Mouse (Mus musculus): ENCODE measurements around the gene Cabp2. TPM values are rescaled to one million over a fixed set of nuclear protein-coding genes. Genes with fewer than 3 reads are reported as not detected.
"Not testable (repeated sequence)": the region's sequence is repeated elsewhere in the genome, so short reads cannot be mapped to it uniquely, and the experiment has no call there.

Gene Cabp2
- polyA plus RNA-seq, 1 experiment from 2014 or later = not detected

GRCm38 (mm10) chr19:4121896-4122295, 40.5 kb downstream of the Cabp2 start:
- not testable (repeated sequence) for H3K4me2 ChIP-seq; H3K27me3 ChIP-seq; H3K9me3 ChIP-seq; ATAC-seq (ENCODE audit: insufficient number of reproducible peaks, low FRiP score, low TSS enrichment, low read depth); H3K9ac ChIP-seq; H3K27ac ChIP-seq
- peaks cover 12% of the 10 kb centered on the region for H3K36me3 ChIP-seq
- 59% methylated on average over 6 of the region's 6 CpGs for WGBS
- peaks cover 17% of the 10 kb centered on the region for H3K4me1 ChIP-seq
- H3K4me3 ChIP-seq = peak overlapping the region; percentile 46; the same call in 1 of the 2 replicates

GRCm38 (mm10) chr19:4122411-4123370, 41.3 kb downstream of the Cabp2 start:
- H3K9me3 ChIP-seq = no peaks in the 10 kb centered on the region
- no peak overlapping the region for H3K4me3 ChIP-seq
- WGBS = 84% methylated on average over 7 of the region's 7 CpGs
- H3K4me1 ChIP-seq = peaks cover 23% of the 10 kb centered on the region
- no peak overlapping the region for H3K9ac ChIP-seq
- H3K27me3 ChIP-seq = no peaks in the 10 kb centered on the region
- no peak overlapping the region for H3K27ac ChIP-seq
- H3K36me3 ChIP-seq = peaks cover 7% of the 10 kb centered on the region
- H3K4me2 ChIP-seq = no peak overlapping the region
- ATAC-seq (ENCODE audit: insufficient number of reproducible peaks, low FRiP score, low TSS enrichment, low read depth) = no peak

GRCm38 (mm10) chr19:4124432-4124831, 43.1 kb downstream of the Cabp2 start:
- 0 out of 2 replicates have a peak overlapping the region, but pooled peaks have one; percentile 73 for H3K27ac ChIP-seq
- WGBS = 75% methylated on average over 4 of the region's 4 CpGs
- no peaks in the 10 kb centered on the region for H3K9me3 ChIP-seq
- H3K27me3 ChIP-seq = no peaks in the 10 kb centered on the region
- H3K4me1 ChIP-seq = peaks cover 24% of the 10 kb centered on the region
- peaks cover 18% of the 10 kb centered on the region for H3K36me3 ChIP-seq
- H3K9ac ChIP-seq = no peak overlapping the region
- no peak for ATAC-seq (ENCODE audit: insufficient number of reproducible peaks, low FRiP score, low TSS enrichment, low read depth)
- no peak overlapping the region for H3K4me3 ChIP-seq
- H3K4me2 ChIP-seq = no peak overlapping the region

GRCm38 (mm10) chr19:4125268-4125667, 43.9 kb downstream of the Cabp2 start:
- H3K9me3 ChIP-seq, H3K27me3 ChIP-seq, H3K9ac ChIP-seq: not testable (repeated sequence)
- ATAC-seq (ENCODE audit: insufficient number of reproducible peaks, low FRiP score, low TSS enrichment, low read depth) = peak; percentile 38
- peaks cover 21% of the 10 kb centered on the region for H3K4me1 ChIP-seq
- peak overlapping the region; percentile 73 for H3K27ac ChIP-seq
- peak overlapping the region; percentile 81 for H3K4me3 ChIP-seq
- peak overlapping the region; percentile 66 for H3K4me2 ChIP-seq
- WGBS = 5% methylated on average over 4 of the region's 4 CpGs
- H3K36me3 ChIP-seq = peaks cover 26% of the 10 kb centered on the region

- H3K9ac ChIP-seq = peak within 1 kb of the TSS; percentile 79
- ATAC-seq (ENCODE audit: insufficient number of reproducible peaks, low FRiP score, low TSS enrichment, low read depth) = peak; percentile 95
- no peaks in the 10 kb centered on the region for H3K9me3 ChIP-seq
- WGBS = under 1% methylated on average over 62 of the region's 64 CpGs
- H3K36me3 ChIP-seq = peaks cover 31% of the 10 kb centered on the region
- peaks cover 13% of the 10 kb centered on the region for H3K4me1 ChIP-seq
- H3K4me2 ChIP-seq = peak within 1 kb of the TSS; percentile 66
- peak within 1 kb of the TSS; percentile 81 for H3K4me3 ChIP-seq
- H3K27ac ChIP-seq = peak within 1 kb of the TSS; percentile 75
- no peaks in the 10 kb centered on the region for H3K27me3 ChIP-seq
These were observed 44.6 kb downstream of the Cabp2 start, which contains the start of gene Aip for GRCm38 (mm10) chr19:4125741-4126696. Aip (minus strand) TSS chr19:4125858.

GRCm38 (mm10) chr19:4126759-4127495, 45.5 kb downstream of the Cabp2 start:
- Histone ChIP-seq H3K9me3 (no peaks in the 10 kb centered on the region), H3K4me3 (peak overlapping the region; percentile 81), H3K4me1 (peaks cover 13% of the 10 kb centered on the region), H3K4me2 (peak overlapping the region; percentile 66), H3K36me3 (peaks cover 40% of the 10 kb centered on the region), H3K27ac (peak overlapping the region; percentile 75; the same call in 1 of the 2 replicates), H3K9ac (peak overlapping the region; percentile 79), H3K27me3 (no peaks in the 10 kb centered on the region)
- 36% methylated on average over 7 of the region's 7 CpGs for WGBS
- ATAC-seq (ENCODE audit: insufficient number of reproducible peaks, low FRiP score, low TSS enrichment, low read depth) = no peak

GRCm38 (mm10) chr19:4129462-4129861, 48.1 kb downstream of the Cabp2 start:
- H3K4me2 ChIP-seq = no peak overlapping the region
- 90% methylated on average over 7 of the region's 7 CpGs for WGBS
- ATAC-seq (ENCODE audit: insufficient number of reproducible peaks, low FRiP score, low TSS enrichment, low read depth) = no peak
- no peaks in the 10 kb centered on the region for H3K9me3 ChIP-seq
- peaks cover 56% of the 10 kb centered on the region for H3K36me3 ChIP-seq
- peaks cover 13% of the 10 kb centered on the region for H3K4me1 ChIP-seq
- H3K4me3 ChIP-seq = no peak overlapping the region
- no peak overlapping the region for H3K27ac ChIP-seq
- no peak overlapping the region for H3K9ac ChIP-seq
- H3K27me3 ChIP-seq = no peaks in the 10 kb centered on the region

GRCm38 (mm10) chr19:4130106-4130505, 48.7 kb downstream of the Cabp2 start:
- no peaks in the 10 kb centered on the region for H3K9me3 ChIP-seq
- no peak overlapping the region for H3K27ac ChIP-seq
- no peak overlapping the region for H3K4me3 ChIP-seq
- H3K27me3 ChIP-seq = no peaks in the 10 kb centered on the region
- H3K4me1 ChIP-seq = peaks cover 13% of the 10 kb centered on the region
- H3K9ac ChIP-seq = no peak overlapping the region
- peaks cover 56% of the 10 kb centered on the region for H3K36me3 ChIP-seq
- H3K4me2 ChIP-seq = no peak overlapping the region
- WGBS = 86% methylated on average over 4 of the region's 4 CpGs
- no peak for ATAC-seq (ENCODE audit: insufficient number of reproducible peaks, low FRiP score, low TSS enrichment, low read depth)

GRCm38 (mm10) chr19:4131075-4131474, 49.7 kb downstream of the Cabp2 start:
- peaks cover 56% of the 10 kb centered on the region for H3K36me3 ChIP-seq
- no peaks in the 10 kb centered on the region for H3K9me3 ChIP-seq
- H3K4me3 ChIP-seq = no peak overlapping the region
- 86% methylated on average over 5 of the region's 5 CpGs for WGBS
- no peak for ATAC-seq (ENCODE audit: insufficient number of reproducible peaks, low FRiP score, low TSS enrichment, low read depth)
- peaks cover 13% of the 10 kb centered on the region for H3K4me1 ChIP-seq
- H3K27ac ChIP-seq = no peak overlapping the region
- no peaks in the 10 kb centered on the region for H3K27me3 ChIP-seq
- no peak overlapping the region for H3K4me2 ChIP-seq
- no peak overlapping the region for H3K9ac ChIP-seq

GRCm38 (mm10) chr19:4131768-4132167, 50.4 kb downstream of the Cabp2 start:
- no peak for ATAC-seq (ENCODE audit: insufficient number of reproducible peaks, low FRiP score, low TSS enrichment, low read depth)
- Histone ChIP-seq H3K27me3 (no peaks in the 10 kb centered on the region), H3K9me3 (no peaks in the 10 kb centered on the region), H3K9ac (no peak overlapping the region), H3K27ac (no peak overlapping the region), H3K36me3 (peaks cover 56% of the 10 kb centered on the region), H3K4me3 (no peak overlapping the region), H3K4me1 (peaks cover 9% of the 10 kb centered on the region), H3K4me2 (no peak overlapping the region)
- WGBS = 88% methylated on average over 2 of the region's 2 CpGs

- 83% methylated on average over 4 of the region's 4 CpGs for WGBS
- no peak for ATAC-seq (ENCODE audit: insufficient number of reproducible peaks, low FRiP score, low TSS enrichment, low read depth)
- no peak overlapping the region for H3K4me3 ChIP-seq
These were observed 53.0 kb downstream of the Cabp2 start for GRCm38 (mm10) chr19:4134354-4134753.

More at GRCm38 (mm10) chr19:4134354-4134753, 53.0 kb downstream of the Cabp2 start:
- Histone ChIP-seq H3K9ac (no peak overlapping the region), H3K9me3 (no peaks in the 10 kb centered on the region), H3K27ac (no peak overlapping the region), H3K4me1 (no peaks in the 10 kb centered on the region), H3K27me3 (no peaks in the 10 kb centered on the region), H3K4me2 (no peak overlapping the region), H3K36me3 (peaks cover 38% of the 10 kb centered on the region)
